Mouse (Mus musculus) ES-Bruce4 (cell line): Measurements from ENCODE around the gene Snx33. TPM values are rescaled to one million over a fixed set of nuclear protein-coding genes. Genes with fewer than 3 reads are reported as not detected.

Experiments
- H3K27ac ChIP-seq: 2 replicates; pipeline ENCODE4 v1.5.1; 2012; ENCODE audit warnings: low read length, inconsistent platforms; ENCODE audit not compliant: insufficient read depth
- H3K27me3 ChIP-seq: 2 replicates; pipeline ENCODE4 v1.6.1; 2012; ENCODE audit warnings: mild to moderate bottlenecking, low read length, inconsistent platforms; ENCODE audit not compliant: control insufficient read depth, poor library complexity, insufficient read depth, severe bottlenecking
- H3K36me3 ChIP-seq: 2 replicates; pipeline ENCODE4 v1.6.1; 2012; ENCODE audit warnings: inconsistent platforms, mild to moderate bottlenecking, low read length, moderate library complexity; ENCODE audit not compliant: control insufficient read depth, poor library complexity, insufficient read depth, severe bottlenecking
- H3K4me1 ChIP-seq: one replicate; pipeline ENCODE4 v1.8.1; 2011; ENCODE audit warnings: low read length; ENCODE audit not compliant: control insufficient read depth, insufficient read depth
- H3K4me3 ChIP-seq: 2 replicates; pipeline ENCODE4 v1.5.1; 2011; ENCODE audit warnings: low read depth, mild to moderate bottlenecking, low read length
- H3K9ac ChIP-seq: 2 replicates; pipeline ENCODE4 v1.6.1; 2012; ENCODE audit warnings: low read depth, mild to moderate bottlenecking, inconsistent platforms; ENCODE audit not compliant: poor library complexity, severe bottlenecking
- H3K9me3 ChIP-seq: replicated peaks from 2 replicates; pipeline ENCODE4 v1.6.1; 2012; ENCODE audit warnings: mild to moderate bottlenecking, low read length, inconsistent platforms; ENCODE audit not compliant: control insufficient read depth, poor library complexity, insufficient read depth, severe bottlenecking
- CTCF ChIP-seq: IDR thresholded peaks from one replicate; pipeline ENCODE4 v1.8.1; 2011; ENCODE audit warnings: low read depth, low read length
- EP300 ChIP-seq: IDR thresholded peaks from 2 replicates; pipeline ENCODE4 v1.6.1; 2011; ENCODE audit warnings: low read depth, low read length; ENCODE audit not compliant: insufficient read depth
- POLR2A ChIP-seq: IDR thresholded peaks from one replicate; pipeline ENCODE4 v1.8.1; 2011; ENCODE audit warnings: low read length; ENCODE audit not compliant: insufficient read depth
- polyA plus RNA-seq: library from polyadenylated mRNA; stranded (reverse); fragments of >200 nt; gene quantifications from 2 replicates; pipeline ENCODE4 v1.2.4, GENCODE M21; 2011; ENCODE audit warnings: low read depth; ENCODE audit not compliant: missing spikeins, insufficient read depth, insufficient read length

Gene Snx33
- polyA plus RNA-seq, 1 experiment: 4.5 TPM

- H3K36me3 ChIP-seq: no peaks in the 10 kb centered on the region
- no peaks in the 10 kb centered on the region for H3K27me3 ChIP-seq
- peaks cover 3% of the 10 kb centered on the region for H3K4me1 ChIP-seq
- no peak overlapping the region for H3K4me3 ChIP-seq
- H3K9ac ChIP-seq: no peak overlapping the region
- no peaks in the 10 kb centered on the region for H3K9me3 ChIP-seq
- no peak for TF ChIP-seq POLR2A
- TF ChIP-seq CTCF: no peak
- no peak for TF ChIP-seq EP300
- no peak overlapping the region for H3K27ac ChIP-seq
Measured at GRCm38 (mm10) chr9:56923841-56924650, 4.1 kb downstream of the Snx33 start.

- peaks cover 3% of the 10 kb centered on the region for H3K4me1 ChIP-seq
Measured at GRCm38 (mm10) chr9:56922746-56923145, 5.4 kb downstream of the Snx33 start.

GRCm38 (mm10) chr9:56918466-56918865 lies 9.7 kb downstream of the Snx33 start:
- Histone ChIP-seq H3K4me1 (no peaks in the 10 kb centered on the region), H3K27ac (no peak overlapping the region), H3K9me3 (no peaks in the 10 kb centered on the region), H3K27me3 (no peaks in the 10 kb centered on the region), H3K4me3 (no peak overlapping the region), H3K9ac (no peak overlapping the region), H3K36me3 (no peaks in the 10 kb centered on the region)
- TF ChIP-seq EP300 (no peak), CTCF (no peak), POLR2A (no peak)

More at GRCm38 (mm10) chr9:56922746-56923145, 5.4 kb downstream of the Snx33 start:
- H3K36me3 ChIP-seq: no peaks in the 10 kb centered on the region
- no peaks in the 10 kb centered on the region for H3K27me3 ChIP-seq
- H3K4me3 ChIP-seq: no peak overlapping the region
- no peak overlapping the region for H3K9ac ChIP-seq
- H3K27ac ChIP-seq: no peak overlapping the region
- no peaks in the 10 kb centered on the region for H3K9me3 ChIP-seq
- TF ChIP-seq POLR2A (no peak), EP300 (no peak), CTCF (no peak)

GRCm38 (mm10) chr9:56917131-56917530 lies 11.0 kb downstream of the Snx33 start:
- Histone ChIP-seq H3K36me3 (no peaks in the 10 kb centered on the region), H3K4me3 (no peak overlapping the region), H3K27ac (no peak overlapping the region), H3K4me1 (no peaks in the 10 kb centered on the region), H3K9me3 (no peaks in the 10 kb centered on the region), H3K27me3 (no peaks in the 10 kb centered on the region), H3K9ac (no peak overlapping the region)
- TF ChIP-seq POLR2A: no peak
- TF ChIP-seq CTCF: no peak
- TF ChIP-seq EP300: no peak

- Histone ChIP-seq H3K36me3 (no peaks in the 10 kb centered on the region), H3K9me3 (no peaks in the 10 kb centered on the region), H3K27ac (no peak overlapping the region), H3K27me3 (no peaks in the 10 kb centered on the region), H3K4me3 (no peak overlapping the region), H3K9ac (no peak overlapping the region), H3K4me1 (no peaks in the 10 kb centered on the region)
- TF ChIP-seq CTCF (no peak), EP300 (no peak), POLR2A (no peak)
Measured at GRCm38 (mm10) chr9:56915695-56916410, 12.3 kb downstream of the Snx33 start.

GRCm38 (mm10) chr9:56915116-56915515 lies 13.1 kb downstream of the Snx33 start:
- no peaks in the 10 kb centered on the region for H3K36me3 ChIP-seq
- no peak for TF ChIP-seq CTCF
- H3K4me1 ChIP-seq: peaks cover 1% of the 10 kb centered on the region
- no peak overlapping the region for H3K4me3 ChIP-seq
- no peak overlapping the region for H3K27ac ChIP-seq
- no peaks in the 10 kb centered on the region for H3K27me3 ChIP-seq
- no peak overlapping the region for H3K9ac ChIP-seq
- no peaks in the 10 kb centered on the region for H3K9me3 ChIP-seq
